Mouse (Mus musculus) ovary, postnatal 36 days (tissue): Measurements from ENCODE around the gene Ttc7b.

Experiments
- DNase-seq: peaks from one replicate; pipeline ENCODE4 v3.0.0; 2022; ENCODE audit warnings: low spot score, mixed read lengths

Gene Ttc7b

GRCm38 (mm10) chr12:100300446-100300845 is 220.2 kb downstream of the Ttc7b start:
- no peak for DNase-seq

- no peak for DNase-seq
Measured at GRCm38 (mm10) chr12:100299322-100299726, 221.3 kb downstream of the Ttc7b start.

GRCm38 (mm10) chr12:100298788-100299187 is 221.8 kb downstream of the Ttc7b start:
- DNase-seq: no peak

- no peak for DNase-seq
Measured at GRCm38 (mm10) chr12:100297961-100298360, 222.7 kb downstream of the Ttc7b start.

GRCm38 (mm10) chr12:100294457-100294856 is 226.2 kb downstream of the Ttc7b start:
- DNase-seq: no peak

- DNase-seq: no peak
Measured at GRCm38 (mm10) chr12:100293956-100294355, 226.7 kb downstream of the Ttc7b start.

GRCm38 (mm10) chr12:100290711-100291685 is 229.6 kb downstream of the Ttc7b start:
- peak; percentile 27 for DNase-seq

- DNase-seq: peak; percentile 20
Measured at GRCm38 (mm10) chr12:100290178-100290531, 230.5 kb downstream of the Ttc7b start.

GRCm38 (mm10) chr12:100289267-100290177 is 231.1 kb downstream of the Ttc7b start:
- DNase-seq: peak; percentile 72

- no peak for DNase-seq
Measured at GRCm38 (mm10) chr12:100288018-100288417, 232.6 kb downstream of the Ttc7b start.

- no peak for DNase-seq
Measured at GRCm38 (mm10) chr12:100287565-100287964, 233.1 kb downstream of the Ttc7b start.

- DNase-seq: no peak
Measured at GRCm38 (mm10) chr12:100283283-100283682, 237.3 kb downstream of the Ttc7b start.

GRCm38 (mm10) chr12:100282025-100282885 is 238.4 kb downstream of the Ttc7b start:
- no peak for DNase-seq

- no peak for DNase-seq
Measured at GRCm38 (mm10) chr12:100280972-100281794, 239.4 kb downstream of the Ttc7b start.

GRCm38 (mm10) chr12:100279898-100280297 is 240.7 kb downstream of the Ttc7b start:
- no peak for DNase-seq

- no peak for DNase-seq
Measured at GRCm38 (mm10) chr12:100278358-100278757, 242.3 kb downstream of the Ttc7b start.

GRCm38 (mm10) chr12:100277534-100277905 is 243.1 kb downstream of the Ttc7b start:
- no peak for DNase-seq

GRCm38 (mm10) chr12:100276607-100277533 is 243.8 kb downstream of the Ttc7b start:
- DNase-seq: peak; percentile 56

- DNase-seq: peak; percentile 72
Measured at GRCm38 (mm10) chr12:100275850-100276249, 244.8 kb downstream of the Ttc7b start.

GRCm38 (mm10) chr12:100273033-100273432 is 247.6 kb downstream of the Ttc7b start:
- DNase-seq: no peak
